Mouse (Mus musculus) embryo, embryonic 11.5 days (tissue): Measurements from ENCODE around the gene Rpl27a.

Source experiments
- DNase-seq: peaks from one replicate; pipeline ENCODE4 v3.0.0-alpha.2; 2012; ENCODE audit warnings: low read depth, low spot score

Gene Rpl27a

DNA sequence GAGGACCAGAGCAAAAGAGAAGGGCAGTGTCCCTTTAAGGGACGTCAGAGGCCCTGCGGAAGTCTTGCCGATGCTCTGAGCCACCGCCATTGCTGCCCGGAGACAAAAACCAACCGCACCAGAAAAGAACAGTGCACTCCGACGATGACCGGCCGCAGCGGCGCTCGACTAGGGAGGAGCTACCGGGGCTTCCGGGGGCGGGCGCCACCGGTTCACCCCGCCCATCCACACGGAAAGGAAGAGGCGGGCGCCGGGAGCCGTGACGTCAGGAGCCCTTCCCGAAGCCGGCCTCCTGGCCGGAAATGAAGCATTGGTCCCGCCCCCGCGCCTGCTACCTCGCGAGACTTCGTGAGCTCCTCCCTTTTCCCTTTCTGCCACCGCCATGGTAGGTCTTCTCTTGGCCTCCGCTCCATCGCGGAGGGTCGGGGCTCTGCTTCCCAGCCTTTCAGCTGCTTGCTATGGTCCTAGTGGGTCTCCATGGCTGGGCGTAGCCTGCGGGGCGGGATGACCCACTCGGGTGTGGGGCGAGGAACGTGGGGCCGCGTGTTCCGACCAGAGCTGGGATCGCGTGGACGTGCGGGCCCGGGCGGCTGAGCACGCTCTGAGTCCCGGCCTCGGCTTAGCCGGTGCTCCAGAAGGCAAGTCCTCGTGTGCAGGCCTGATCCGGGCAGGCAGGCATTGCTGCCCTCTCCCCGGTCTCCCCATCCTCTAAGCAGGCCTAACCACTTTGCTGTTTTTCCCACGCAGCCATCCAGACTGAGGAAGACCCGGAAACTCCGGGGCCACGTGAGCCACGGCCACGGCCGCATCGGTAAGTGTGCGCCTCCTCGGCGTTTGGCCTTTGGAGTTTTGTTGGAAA lies at the start of gene Rpl27a:
Rpl27a (plus strand) TSS at position 310 of the 859 bp plus-strand sequence.
- DNase-seq: peak; percentile 98

DNA sequence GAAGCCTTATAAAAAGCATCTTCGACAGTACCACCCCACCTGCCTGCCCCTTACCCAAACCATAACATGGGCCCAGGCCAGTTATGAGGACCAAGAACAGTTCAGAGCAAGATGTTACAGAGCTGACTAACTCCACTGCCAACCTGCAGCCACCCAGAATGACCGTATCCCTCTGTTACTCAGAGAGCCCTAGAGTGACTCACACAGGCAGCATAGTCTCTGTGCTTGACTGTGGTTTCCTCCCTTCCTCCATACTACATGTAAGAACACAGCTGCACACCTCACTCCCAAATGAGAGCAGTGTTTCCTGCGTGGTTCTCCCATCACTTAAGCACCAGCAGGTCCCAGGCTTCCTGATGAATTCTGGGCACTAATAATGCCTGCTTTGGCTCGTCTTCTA lies 48.2 kb upstream of the Rpl27a start:
- DNase-seq: no peak

DNA sequence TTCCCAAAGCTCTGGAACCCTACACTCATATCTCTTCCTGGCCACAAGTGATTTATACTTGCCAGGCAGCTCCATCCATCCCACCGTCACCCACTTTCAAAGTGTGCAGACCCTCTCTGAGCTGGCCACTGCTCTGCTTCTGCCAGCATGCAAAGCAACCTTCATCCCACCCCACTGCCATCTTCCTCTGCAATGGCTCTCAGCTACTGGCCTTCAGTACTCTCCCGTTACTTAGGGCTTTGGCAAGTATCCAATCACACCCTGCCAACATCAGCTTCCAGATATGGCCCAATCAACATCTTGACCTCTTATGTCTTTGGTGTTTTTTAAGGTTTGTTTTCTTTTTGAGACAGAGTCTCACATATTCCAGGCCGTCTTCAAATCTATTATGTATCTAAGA lies 41.0 kb upstream of the Rpl27a start:
- no peak for DNase-seq

DNA sequence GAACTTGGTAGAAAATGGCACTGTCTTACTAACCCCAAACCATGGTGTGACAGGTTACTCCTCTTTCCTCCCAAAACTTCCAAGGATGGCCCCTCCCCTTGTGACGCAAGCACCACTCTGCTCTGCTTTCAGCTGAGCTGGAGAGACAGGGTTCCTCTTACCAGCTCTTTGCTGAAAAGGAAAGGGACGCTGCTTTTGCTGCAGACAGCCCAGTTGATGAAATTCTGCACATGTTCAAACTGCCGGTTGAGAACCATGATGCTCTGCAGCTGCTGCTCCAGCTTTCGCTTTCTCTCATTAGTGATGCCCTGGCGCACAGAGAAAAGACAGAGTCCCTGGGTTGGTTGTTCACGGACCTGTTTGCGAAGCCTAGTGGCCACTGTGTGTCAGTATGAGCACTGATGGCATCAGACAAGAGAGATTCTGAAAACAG lies 38.2 kb upstream of the Rpl27a start:
- DNase-seq: no peak

DNA sequence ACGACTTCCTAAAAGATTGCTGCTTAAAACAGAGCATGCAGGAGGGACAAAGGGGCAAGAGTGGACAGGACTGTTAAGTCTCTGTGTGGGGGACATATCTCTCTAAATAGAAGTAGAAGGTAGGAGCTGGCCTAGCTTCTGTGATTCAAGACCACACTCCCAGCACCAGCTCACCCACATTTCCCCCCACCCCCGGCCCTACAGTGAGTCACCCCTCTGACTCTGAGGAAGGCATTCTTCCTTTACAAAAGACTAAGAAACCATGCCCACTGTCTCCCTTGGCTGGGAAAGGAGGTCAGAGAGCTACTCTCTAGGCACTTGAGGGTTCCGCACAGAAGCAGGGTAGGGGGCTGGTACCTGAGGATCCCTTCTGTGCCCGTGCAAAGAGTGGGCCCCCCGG lies 34.7 kb upstream of the Rpl27a start:
- DNase-seq: no peak

DNA sequence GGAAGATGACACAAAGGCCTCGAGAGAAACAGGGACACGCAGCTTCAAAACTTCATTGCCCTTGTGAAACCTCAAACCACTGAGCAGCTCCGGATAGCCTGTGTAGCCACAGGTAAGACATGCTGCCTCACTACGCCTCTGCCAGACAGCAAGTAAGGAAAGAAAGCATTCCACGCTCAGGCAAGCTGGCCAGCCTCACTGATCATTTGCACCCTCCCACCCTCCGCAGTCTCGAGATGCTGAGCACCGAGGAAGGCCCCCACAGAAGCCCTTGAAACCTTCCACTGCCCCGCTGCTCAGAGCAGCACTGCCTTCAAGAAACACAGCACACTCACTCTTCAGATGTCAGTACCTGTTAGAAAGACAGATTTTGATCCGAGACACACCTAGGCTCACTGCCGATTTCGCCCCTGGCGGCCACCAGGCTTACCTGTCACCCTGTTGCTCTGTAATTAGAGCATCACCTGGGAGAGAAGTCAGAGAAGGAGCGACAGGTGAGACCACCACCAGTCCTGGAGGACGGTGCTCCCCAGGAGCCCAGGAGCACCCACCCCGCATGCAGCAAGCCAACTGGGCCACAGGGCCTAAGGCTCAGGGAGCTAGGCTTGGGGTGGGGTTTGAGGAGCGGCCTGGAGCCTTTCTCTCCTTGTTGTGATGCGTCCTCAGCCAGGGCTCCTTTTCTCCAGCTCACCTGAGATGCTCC lies 26.2 kb upstream of the Rpl27a start:
- no peak for DNase-seq

DNA sequence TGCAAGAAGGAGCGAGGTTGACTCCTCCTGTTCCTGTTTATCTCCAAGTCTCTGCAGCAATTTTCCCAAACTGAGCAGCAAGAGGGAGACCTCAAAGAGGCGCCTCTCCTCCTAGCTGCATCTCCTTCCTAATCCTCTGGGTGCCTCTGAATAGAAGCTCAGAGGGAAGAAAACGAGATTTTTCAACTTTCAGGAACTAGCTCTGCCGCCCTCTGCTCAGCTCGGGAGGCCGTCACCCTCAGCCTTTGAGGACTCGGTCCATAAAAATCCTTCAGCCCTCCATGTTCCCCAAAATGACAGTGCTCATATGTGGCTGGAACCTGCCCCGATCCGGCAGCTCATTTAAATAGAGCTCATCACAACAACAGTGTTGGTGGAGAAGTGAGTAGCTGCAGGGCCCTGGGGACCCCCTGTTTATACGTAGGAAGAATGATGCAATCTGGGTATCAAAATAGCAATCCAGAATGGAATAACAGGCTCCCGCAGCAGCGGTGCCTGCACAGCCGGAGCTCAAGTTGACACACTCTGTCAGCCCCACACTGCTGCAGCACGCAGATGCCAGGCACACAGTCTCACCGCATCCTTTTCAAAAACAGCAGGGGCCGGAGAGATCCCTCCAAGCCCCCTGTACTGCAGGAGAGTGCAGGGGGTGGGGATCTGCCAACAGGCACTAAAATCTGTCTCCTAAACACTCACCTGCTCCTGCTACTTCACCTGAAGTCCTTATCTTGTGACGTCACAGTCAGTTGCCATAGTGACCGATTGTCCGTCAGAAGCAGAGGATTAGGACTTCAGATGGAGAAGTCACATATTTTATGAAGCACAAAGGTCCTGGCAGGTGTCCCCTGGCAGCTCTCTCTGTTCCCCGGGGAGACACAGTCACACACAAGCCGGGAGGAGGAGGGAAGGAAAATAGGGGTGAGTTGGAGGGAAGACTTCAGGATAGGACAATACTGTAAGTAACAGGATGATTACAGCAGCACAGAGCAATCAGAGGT lies 25.3 kb upstream of the Rpl27a start:
- no peak for DNase-seq

DNA sequence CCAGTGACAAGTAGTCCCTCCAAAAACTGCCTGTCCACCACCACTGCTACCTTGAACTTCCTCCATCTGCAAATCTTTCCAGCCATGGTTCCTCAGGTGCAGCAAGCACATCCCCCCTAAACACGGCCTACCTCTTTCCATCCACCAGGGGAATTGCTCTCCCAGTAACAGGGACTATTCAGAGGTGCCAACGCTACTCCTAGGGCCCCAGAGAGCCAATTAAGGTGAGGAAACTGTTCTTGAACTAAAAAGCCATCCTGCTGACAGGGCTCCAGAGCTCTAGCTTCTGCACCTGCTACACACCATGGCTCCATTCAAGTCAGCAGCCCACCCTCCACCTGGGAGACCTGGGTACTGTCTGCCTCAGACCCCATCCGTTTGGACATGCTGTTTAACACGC lies 21.4 kb upstream of the Rpl27a start:
- DNase-seq: no peak

DNA sequence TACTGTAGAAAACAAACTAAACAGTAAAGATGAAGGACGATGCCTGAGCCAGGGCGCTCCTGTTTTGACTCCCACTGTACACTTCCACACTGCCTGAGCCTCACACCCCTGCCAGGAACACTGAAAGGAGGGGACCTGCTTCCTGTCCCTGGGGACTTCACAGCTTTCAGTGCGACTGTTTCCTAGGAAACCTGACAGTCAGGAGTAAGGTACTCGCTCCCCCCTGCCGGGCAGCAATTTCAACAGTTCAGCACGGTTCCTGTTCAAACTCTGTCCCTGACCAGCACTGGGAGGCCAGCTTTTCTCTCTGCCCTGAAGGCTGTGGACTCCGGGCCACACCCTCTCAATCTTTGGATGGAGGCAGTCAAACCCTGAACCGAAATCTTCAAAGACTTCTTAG lies 11.8 kb upstream of the Rpl27a start:
- DNase-seq: no peak

DNA sequence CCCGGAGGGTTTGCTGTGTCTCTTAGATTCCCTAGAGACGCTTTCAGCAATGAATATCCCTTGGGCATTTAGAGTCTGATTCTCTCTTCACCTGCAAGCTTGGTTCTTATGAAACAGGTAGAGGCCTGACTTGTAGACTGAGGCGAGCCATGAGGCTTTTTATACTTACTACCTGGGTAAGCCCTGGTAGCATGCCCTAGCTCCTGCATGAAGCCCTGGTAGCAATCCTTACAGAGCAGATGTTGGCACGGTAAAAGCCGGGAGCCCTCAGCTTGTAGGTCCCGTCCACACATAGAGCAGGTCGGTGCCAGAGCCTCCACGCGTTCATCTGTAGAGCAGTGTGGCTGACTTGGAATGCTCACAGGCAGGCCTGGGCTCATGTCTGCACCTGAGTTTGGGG lies 11.4 kb upstream of the Rpl27a start:
- DNase-seq: no peak

DNA sequence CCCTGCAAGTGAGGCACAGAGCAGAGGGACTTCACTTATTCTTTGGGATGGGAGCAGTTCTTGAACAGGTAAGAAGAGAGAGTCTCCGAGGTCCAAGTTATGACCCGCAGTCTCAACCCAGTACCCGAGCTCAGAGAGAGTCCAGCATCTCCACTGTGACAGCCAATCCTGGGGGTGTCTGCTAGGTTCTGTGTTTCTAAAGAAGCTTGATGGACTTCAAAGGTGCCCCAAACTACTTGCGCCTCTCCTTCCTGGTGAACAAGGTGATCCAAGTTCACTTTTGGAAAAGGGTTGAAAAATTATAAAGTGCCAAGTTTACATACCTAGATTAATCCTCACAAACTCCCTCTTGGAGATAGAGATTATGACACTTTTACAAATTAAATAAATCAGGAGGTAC lies 10.9 kb upstream of the Rpl27a start, which contains the start of gene Trim66:
Trim66 (minus strand) TSS at position 101 of the 400 bp plus-strand sequence.
- no peak for DNase-seq

DNA sequence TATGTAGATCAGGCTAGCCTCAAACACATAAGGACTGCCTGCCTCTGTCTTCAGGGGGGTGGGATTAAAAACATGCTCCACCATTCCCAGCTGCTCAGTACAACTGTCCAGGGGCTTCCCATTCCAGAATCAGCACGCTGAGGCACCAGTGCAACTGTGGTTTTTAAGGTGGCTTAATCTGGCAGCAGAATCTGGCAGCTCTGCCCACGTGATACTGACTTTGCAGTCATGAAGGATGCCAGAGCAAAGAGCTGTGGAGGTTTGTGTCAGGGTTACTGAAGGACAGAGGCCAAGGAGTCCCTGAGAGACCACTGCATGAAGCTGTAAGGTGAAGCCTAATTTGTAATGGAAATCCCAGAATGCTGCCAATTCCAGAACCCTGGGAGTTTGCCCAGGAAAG lies 8.1 kb upstream of the Rpl27a start:
- DNase-seq: no peak

DNA sequence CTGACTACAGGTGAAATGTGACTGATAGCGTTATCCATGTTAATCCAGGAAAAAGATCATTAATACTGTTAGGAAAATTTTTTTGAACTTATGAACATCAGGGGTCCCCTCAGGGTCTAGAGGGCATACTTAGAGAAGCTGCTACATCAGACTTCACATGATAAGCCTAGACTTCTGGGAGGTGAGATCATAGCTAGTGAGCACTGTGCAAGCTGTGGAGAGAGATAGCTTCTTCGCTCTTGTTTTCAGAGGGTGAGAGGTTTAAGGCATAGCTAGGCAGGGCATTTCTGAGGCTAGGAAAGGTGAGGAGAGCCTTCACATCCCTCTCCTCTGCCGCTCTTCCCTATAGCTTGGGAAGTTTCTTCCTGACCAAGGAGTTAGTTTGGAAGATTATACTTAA lies 7.1 kb upstream of the Rpl27a start:
- no peak for DNase-seq

DNA sequence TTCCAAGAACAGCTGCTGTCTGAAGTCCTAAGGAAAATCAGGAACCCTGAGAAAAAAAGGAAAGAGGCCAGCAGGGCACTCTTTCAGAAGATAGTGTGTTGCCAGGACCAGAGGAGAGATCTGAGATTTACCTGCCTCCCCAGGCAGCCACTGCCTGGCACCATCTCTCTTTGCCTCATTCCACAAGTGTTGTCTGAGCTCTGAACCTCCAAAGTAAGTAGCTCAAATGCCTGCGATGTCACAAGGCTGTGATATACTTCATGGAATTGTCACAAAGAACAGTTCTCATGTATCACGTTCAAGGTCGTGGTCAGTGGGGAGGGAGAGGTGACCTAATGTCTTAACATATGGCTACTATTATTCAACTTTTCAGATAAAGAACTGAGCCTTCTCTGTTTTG lies 2.4 kb upstream of the Rpl27a start:
- no peak for DNase-seq

DNA sequence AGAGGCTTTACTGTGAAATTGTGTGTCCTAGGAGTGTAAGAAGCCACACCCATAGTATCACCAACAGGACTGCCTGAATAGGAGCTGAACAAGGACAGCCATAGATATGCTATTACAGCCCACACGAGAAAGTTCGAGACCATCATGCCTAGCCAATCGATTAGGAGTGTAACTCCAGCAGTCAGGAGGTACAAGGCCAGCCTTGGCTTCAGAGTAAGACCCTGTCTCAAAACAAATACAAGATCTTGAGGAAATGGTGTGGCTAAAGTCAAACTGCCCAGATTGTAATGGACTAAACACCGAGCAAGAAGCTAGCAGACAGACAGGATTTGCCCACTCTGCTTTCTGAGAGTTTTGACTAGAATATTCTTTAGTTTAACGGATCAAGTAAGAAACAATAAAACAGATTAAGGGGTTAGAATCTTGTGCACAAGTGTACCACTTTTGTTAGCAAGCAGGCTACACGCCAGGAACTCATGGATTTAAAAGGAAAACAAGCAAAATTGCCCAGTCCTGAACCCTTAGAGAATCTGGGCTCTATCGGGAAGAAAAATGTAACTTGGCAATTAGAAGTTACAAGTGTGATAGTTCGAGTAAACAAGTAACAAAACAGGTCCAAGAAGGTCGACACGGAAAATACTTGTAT lies 788 bp upstream of the Rpl27a start:
- no peak for DNase-seq

DNA sequence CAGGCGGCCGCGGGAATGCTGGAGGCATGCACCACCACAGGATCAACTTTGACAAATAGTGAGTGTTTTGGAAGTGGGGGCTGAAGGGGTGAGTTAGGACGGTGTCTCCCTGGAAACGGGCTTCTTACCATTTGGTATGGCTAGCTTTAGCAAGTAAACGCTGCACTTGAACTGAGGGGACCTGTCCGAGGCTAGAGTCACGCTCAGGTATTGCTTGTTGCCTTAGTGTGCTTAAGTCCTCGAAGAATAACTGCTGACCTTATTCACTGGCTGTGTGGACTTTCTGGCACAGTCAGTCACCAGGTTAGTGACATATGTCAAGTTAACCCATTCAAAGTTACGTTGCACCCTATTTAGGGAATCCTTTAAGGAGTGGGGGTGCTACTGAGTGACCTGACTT lies 989 bp downstream of the Rpl27a start:
- DNase-seq: no peak

DNA sequence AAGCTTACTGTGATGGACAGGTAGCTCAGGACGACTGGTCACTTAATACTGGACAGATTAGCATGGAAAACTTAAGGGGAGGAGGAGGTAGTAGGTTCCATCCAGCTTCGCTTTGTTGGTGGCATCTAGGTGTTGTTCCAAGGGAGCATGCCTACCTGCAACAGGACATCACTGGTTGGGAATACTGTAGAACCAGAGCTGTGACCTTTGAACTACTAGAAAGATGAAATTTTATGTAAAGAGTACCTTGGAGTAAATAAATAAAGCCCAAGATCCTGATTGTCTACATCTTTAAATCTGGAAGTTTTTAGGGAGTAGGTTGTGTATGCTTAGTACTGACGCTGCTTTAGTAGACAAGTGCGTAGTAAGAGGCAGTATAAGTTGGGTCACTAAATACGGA lies 3.1 kb downstream of the Rpl27a start:
- DNase-seq: no peak

DNA sequence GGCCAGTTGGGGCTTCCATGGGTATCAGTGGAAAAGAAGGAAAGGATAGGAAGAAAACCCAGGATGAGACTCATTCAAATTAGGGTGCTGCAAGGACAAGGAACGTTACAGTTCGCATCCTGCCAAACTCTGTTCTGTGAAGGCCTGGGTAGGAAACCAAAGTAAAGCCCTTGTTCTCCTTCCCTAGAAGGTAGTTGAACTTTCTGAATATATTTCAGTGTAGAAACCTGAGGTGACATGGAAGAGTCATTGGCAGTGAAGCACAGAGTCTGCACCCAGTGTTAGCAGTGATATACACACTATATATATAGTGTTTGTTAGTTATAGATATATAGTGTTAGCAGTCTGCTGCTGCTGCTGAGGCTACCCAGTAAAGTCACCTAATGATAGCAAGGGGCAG lies 4.4 kb downstream of the Rpl27a start:
- no peak for DNase-seq

DNA sequence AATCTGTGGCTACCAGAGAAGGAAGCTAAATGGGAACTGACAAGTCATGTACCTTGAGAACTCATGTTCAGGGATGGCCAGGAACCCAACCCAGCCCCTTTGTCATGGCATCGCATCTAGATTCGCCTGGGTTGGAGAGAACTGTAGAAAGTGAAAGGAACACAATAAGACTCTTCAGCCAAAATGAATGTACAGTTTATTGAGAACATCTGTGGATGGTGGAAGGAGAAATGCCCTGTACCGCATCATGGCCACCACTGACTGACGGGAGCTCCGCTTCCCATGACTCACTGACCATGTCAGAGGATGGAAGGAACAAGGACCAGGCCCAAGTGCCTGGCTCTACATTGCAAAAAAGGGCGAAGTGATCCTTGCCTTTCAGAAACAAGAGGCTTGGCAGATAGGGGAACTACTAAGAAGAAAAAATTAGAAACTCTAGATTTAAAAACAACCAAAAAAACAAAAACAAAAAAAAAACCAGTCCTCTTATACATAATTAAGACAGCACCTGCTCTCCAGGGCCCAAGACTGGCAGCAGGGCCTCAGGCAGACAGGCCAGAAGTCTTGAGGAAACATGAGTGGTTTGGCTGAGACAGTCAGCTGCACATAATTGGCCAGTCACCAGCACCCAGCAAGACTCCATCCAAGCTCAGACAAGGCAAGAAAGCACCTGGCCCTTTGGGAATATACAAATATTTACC lies 4.9 kb downstream of the Rpl27a start:
- no peak for DNase-seq

DNA sequence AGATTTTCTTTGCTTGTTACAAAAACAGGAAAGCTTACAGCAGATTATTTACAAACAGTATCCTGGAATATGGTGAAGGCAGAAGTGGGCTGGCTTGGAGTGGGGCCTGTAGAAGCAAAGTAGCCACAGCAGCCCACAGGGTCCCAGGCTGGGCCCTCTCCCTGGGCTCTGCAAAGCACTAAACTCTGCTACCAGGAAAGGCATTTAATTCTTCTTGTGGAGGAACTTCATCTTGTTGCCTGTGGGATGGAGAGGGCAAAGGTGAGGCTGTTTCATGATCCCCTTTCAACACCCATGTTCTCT lies 5.4 kb downstream of the Rpl27a start:
- no peak for DNase-seq

DNA sequence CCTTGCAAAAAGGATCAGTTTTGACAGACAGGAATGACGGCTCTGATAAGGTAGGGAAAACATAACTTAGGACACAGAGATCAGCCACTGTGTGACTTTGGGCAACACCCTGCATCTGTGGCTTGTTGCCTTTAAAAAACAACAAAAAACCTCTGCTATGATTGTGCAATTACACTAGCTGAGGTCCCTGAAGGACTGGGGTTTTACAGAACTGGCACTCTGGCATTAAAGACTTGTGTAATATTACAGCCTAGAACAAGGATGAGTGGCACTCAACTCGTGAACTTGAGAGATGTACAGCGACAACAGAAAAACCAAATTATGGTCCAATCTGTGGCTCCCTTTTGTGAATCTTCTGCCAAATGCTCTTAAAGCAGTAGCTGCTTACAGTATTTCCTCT lies 5.8 kb downstream of the Rpl27a start:
- DNase-seq: no peak
